Mouse (Mus musculus): ENCODE measurements at regions not wholly inside any gene's neighbourhood (a gene's known extent, or its start where the extent isn't known, plus 50 kb on each side); places are given as distances from the start of the nearest gene placed in this dataset.

GRCm38 (mm10) chr9:27208840-27209239 lies 53.6 kb upstream of the Jam3 start:
- H3K4me1 ChIP-seq (ENCODE audit: insufficient read depth), result peaks cover 1% of the 10 kb centered on the region; the same call in 1 of the 2 replicates
- no peak overlapping the region for H3K4me2 ChIP-seq (ENCODE audit: low read depth)
- no peak for ATAC-seq
- no peaks in the 10 kb centered on the region for H3K36me3 ChIP-seq (ENCODE audit: insufficient read depth)
- no peak overlapping the region for H3K4me3 ChIP-seq (ENCODE audit: low read depth, low read length)
- no peaks in the 10 kb centered on the region for H3K9me3 ChIP-seq (ENCODE audit: low read length)
- H3K9ac ChIP-seq, result no peak overlapping the region
- H3K27me3 ChIP-seq (ENCODE audit: insufficient read depth, low read length), result no peaks in the 10 kb centered on the region; the same call in 1 of the 2 replicates
- DNase-seq, result no peak
- TF ChIP-seq CTCF (IDR thresholded peaks at IDR 0.05; ENCODE audit: low read depth), result no peak
- WGBS, result 73% methylated on average over 3 of the region's 3 CpGs
- no peak overlapping the region for H3K27ac ChIP-seq (ENCODE audit: low read depth, low read length)
